Mouse (Mus musculus) liver, postnatal 0 days (tissue): ENCODE measurements around the gene Nfe2l3. TPM values are rescaled to one million over a fixed set of nuclear protein-coding genes. Genes with fewer than 3 reads are reported as not detected.
A peak's percentile ranks its signal among the peaks of the same experiment; 100 is the strongest.

Source experiments
- ATAC-seq: fragments of 200-750 bp; cut with Nextera tagmentation; 2 replicates; pipeline ENCODE4 v1.8.0; 2017; ENCODE audit warnings: mild to moderate bottlenecking, moderate library complexity
- DNase-seq: peaks from one replicate; pipeline ENCODE4 v3.0.0-alpha.2; 2016
- H3K27ac ChIP-seq: fragments of 300-500 bp; sonication (generic); 2 replicates; pipeline ENCODE4 v1.5.1; 2014; ENCODE audit warnings: antibody characterized with exemption, moderate library complexity, mild to moderate bottlenecking, low read depth
- H3K27me3 ChIP-seq: fragments of 300-500 bp; sonication (generic); 2 replicates; pipeline ENCODE4 v1.6.1; 2014; ENCODE audit warnings: low read length, control low read depth, mixed read lengths; ENCODE audit not compliant: insufficient read depth
- H3K36me3 ChIP-seq: fragments of 300-500 bp; sonication (generic); replicated peaks from 2 replicates; pipeline ENCODE4 v1.6.1; 2014; ENCODE audit warnings: mild to moderate bottlenecking, control low read depth, low read length, moderate library complexity, mixed read lengths; ENCODE audit not compliant: insufficient read depth
- H3K4me1 ChIP-seq: fragments of 300-500 bp; sonication (generic); 2 replicates; pipeline ENCODE4 v1.6.1; 2014; ENCODE audit warnings: antibody characterized with exemption, mild to moderate bottlenecking, control low read depth; ENCODE audit not compliant: insufficient read depth
- H3K4me2 ChIP-seq: fragments of 300-500 bp; sonication (generic); 2 replicates; pipeline ENCODE4 v1.6.1; 2014; ENCODE audit warnings: low read depth, mild to moderate bottlenecking, low read length, moderate library complexity, mixed read lengths
- H3K4me3 ChIP-seq: fragments of 300-500 bp; sonication (generic); 2 replicates; pipeline ENCODE4 v1.5.1; 2014; ENCODE audit warnings: low read depth, low read length
- H3K9ac ChIP-seq: fragments of 300-500 bp; sonication (generic); replicated peaks from 2 replicates; pipeline ENCODE4 v1.6.1; 2014; ENCODE audit warnings: mild to moderate bottlenecking, moderate library complexity
- H3K9me3 ChIP-seq: fragments of 300-500 bp; sonication (generic); 2 replicates; pipeline ENCODE4 v1.6.1; 2016; ENCODE audit warnings: mild to moderate bottlenecking, control low read depth, low read length, mixed read lengths
- CTCF ChIP-seq: sonication (generic); IDR thresholded peaks from 2 replicates; pipeline ENCODE4 v1.5.1; 2016; ENCODE audit warnings: antibody characterized with exemption, low read depth
- EP300 ChIP-seq: IDR thresholded peaks from 2 replicates; pipeline ENCODE4 v1.6.1; 2016; ENCODE audit warnings: antibody characterized with exemption, low read depth, mild to moderate bottlenecking
- WGBS: fragments of 180-500 bp; shearing (Covaris S2); extraction: QIAGEN DNeasy Blood & Tissue Kit; methylation state at CpG from one replicate; pipeline ENCODE4 v1.1.7; 2014; ENCODE audit not compliant: insufficient replicate concordance; 5-methylcytosine and 5-hydroxymethylcytosine counted together
- polyA plus RNA-seq: library from polyadenylated mRNA; unstranded; fragments of >200 nt; fragmentation: Nextera tagmentation; extraction: Ambion mirVana; gene quantifications from 2 replicates; pipeline ENCODE4 v1.2.1, GENCODE M21; 2015

Nfe2l3 gene
- polyA plus RNA-seq, 1 experiment from 2014 or later, result 0.16 TPM

- DNase-seq (no peak), ATAC-seq (no peak)
- WGBS, result 62% methylated on average over 9 of the region's 9 CpGs
- Histone ChIP-seq H3K9me3 (no peaks in the 10 kb centered on the region), H3K4me1 (peaks cover 7% of the 10 kb centered on the region; the same call in 1 of the 2 replicates), H3K4me3 (no peak overlapping the region), H3K27me3 (no peaks in the 10 kb centered on the region), H3K9ac (no peak overlapping the region), H3K27ac (no peak overlapping the region), H3K4me2 (no peak overlapping the region), H3K36me3 (no peaks in the 10 kb centered on the region)
- TF ChIP-seq CTCF, result no peak
- TF ChIP-seq EP300, result no peak
Observed at GRCm38 (mm10) chr6:51395486-51395885, 37.0 kb upstream of the Nfe2l3 start.

- TF ChIP-seq EP300, result no peak
- TF ChIP-seq CTCF, result no peak
- Histone ChIP-seq H3K9me3 (no peaks in the 10 kb centered on the region), H3K27me3 (no peaks in the 10 kb centered on the region), H3K9ac (no peak overlapping the region), H3K4me1 (peaks cover 4% of the 10 kb centered on the region; the same call in 1 of the 2 replicates), H3K4me3 (no peak overlapping the region), H3K27ac (no peak overlapping the region), H3K4me2 (no peak overlapping the region), H3K36me3 (no peaks in the 10 kb centered on the region)
- 16% methylated on average over 6 of the region's 6 CpGs for WGBS
- DNase-seq, result peak; percentile 52
- ATAC-seq, result peak; percentile 76
Observed at GRCm38 (mm10) chr6:51399113-51399518, 33.4 kb upstream of the Nfe2l3 start.

- Histone ChIP-seq H3K4me3 (no peak overlapping the region), H3K9me3 (no peaks in the 10 kb centered on the region), H3K9ac (no peak overlapping the region), H3K27me3 (no peaks in the 10 kb centered on the region), H3K27ac (no peak overlapping the region), H3K4me2 (no peak overlapping the region), H3K4me1 (peaks cover 4% of the 10 kb centered on the region; the same call in 1 of the 2 replicates), H3K36me3 (no peaks in the 10 kb centered on the region)
- no peak for DNase-seq
- TF ChIP-seq EP300, result no peak
- TF ChIP-seq CTCF, result no peak
- no peak for ATAC-seq
- 47% methylated on average over 6 of the region's 6 CpGs for WGBS
Observed at GRCm38 (mm10) chr6:51401294-51401693, 31.2 kb upstream of the Nfe2l3 start.

GRCm38 (mm10) chr6:51403598-51403997 is 28.9 kb upstream of the Nfe2l3 start:
- ATAC-seq, result no peak

GRCm38 (mm10) chr6:51404502-51404901 is 28.0 kb upstream of the Nfe2l3 start:
- Histone ChIP-seq H3K27ac (no peak overlapping the region), H3K27me3 (no peaks in the 10 kb centered on the region), H3K9ac (no peak overlapping the region), H3K4me1 (no peaks in the 10 kb centered on the region; the same call in 1 of the 2 replicates), H3K9me3 (no peaks in the 10 kb centered on the region), H3K36me3 (no peaks in the 10 kb centered on the region), H3K4me2 (no peak overlapping the region), H3K4me3 (no peak overlapping the region)
- ATAC-seq (no peak), DNase-seq (no peak)
- TF ChIP-seq CTCF, result no peak
- no peak for TF ChIP-seq EP300
- WGBS, result 34% methylated on average over 4 of the region's 4 CpGs

More at GRCm38 (mm10) chr6:51403598-51403997, 28.9 kb upstream of the Nfe2l3 start:
- H3K4me1 ChIP-seq, result peaks cover 4% of the 10 kb centered on the region; the same call in 1 of the 2 replicates
- no peaks in the 10 kb centered on the region for H3K27me3 ChIP-seq
- no peak overlapping the region for H3K4me3 ChIP-seq
- H3K27ac ChIP-seq, result no peak overlapping the region
- DNase-seq, result no peak
- H3K36me3 ChIP-seq, result no peaks in the 10 kb centered on the region
- no peak overlapping the region for H3K9ac ChIP-seq
- no peak for TF ChIP-seq CTCF
- no peaks in the 10 kb centered on the region for H3K9me3 ChIP-seq
- H3K4me2 ChIP-seq, result no peak overlapping the region
- WGBS, result 76% methylated on average over 5 of the region's 5 CpGs

- Histone ChIP-seq H3K4me2 (no peak overlapping the region), H3K4me3 (no peak overlapping the region), H3K9ac (no peak overlapping the region), H3K4me1 (0 out of 2 replicates have a peak, but pooled peaks cover 3% of the 10 kb centered on the region), H3K27ac (no peak overlapping the region), H3K27me3 (no peaks in the 10 kb centered on the region), H3K9me3 (no peaks in the 10 kb centered on the region), H3K36me3 (no peaks in the 10 kb centered on the region)
- no peak for TF ChIP-seq CTCF
- TF ChIP-seq EP300, result no peak
- no peak for DNase-seq
- 60% methylated on average over 1 of the region's 1 CpGs for WGBS
- ATAC-seq, result no peak
Observed at GRCm38 (mm10) chr6:51416433-51416832, 16.0 kb upstream of the Nfe2l3 start.
